Mouse (Mus musculus) erythroblast, adult 5-6 weeks (primary cell): ENCODE data around the gene Gsk3a. TPM values are rescaled to one million over a fixed set of nuclear protein-coding genes. Genes with fewer than 3 reads are reported as not detected.

Experiments used
- ATAC-seq: replicated peaks from 2 replicates; pipeline ENCODE4 v1.8.0; 2016; ENCODE audit warnings: moderate number of reproducible peaks, mild to moderate bottlenecking, moderate TSS enrichment, inconsistent platforms; ENCODE audit not compliant: poor library complexity, low FRiP score, severe bottlenecking
- total RNA-seq, 2 experiments: library from RNA; stranded (forward) in 1 of 2; stranded (reverse) in 1 of 2; fragments of 150-400 nt in 1 of 2; fragments of 200-764, 138-1000 nt in 1 of 2; gene quantifications; 2 replicates each; pipeline versions ENCODE4 v1.2.3 to v1.2.4; 2015 to 2017; ENCODE audit warnings: low replicate concordance in 2 of 2

The Gsk3a gene
- total RNA-seq, 2 experiments from 2014 or later, result 24.2 to 35.2 TPM

DNA sequence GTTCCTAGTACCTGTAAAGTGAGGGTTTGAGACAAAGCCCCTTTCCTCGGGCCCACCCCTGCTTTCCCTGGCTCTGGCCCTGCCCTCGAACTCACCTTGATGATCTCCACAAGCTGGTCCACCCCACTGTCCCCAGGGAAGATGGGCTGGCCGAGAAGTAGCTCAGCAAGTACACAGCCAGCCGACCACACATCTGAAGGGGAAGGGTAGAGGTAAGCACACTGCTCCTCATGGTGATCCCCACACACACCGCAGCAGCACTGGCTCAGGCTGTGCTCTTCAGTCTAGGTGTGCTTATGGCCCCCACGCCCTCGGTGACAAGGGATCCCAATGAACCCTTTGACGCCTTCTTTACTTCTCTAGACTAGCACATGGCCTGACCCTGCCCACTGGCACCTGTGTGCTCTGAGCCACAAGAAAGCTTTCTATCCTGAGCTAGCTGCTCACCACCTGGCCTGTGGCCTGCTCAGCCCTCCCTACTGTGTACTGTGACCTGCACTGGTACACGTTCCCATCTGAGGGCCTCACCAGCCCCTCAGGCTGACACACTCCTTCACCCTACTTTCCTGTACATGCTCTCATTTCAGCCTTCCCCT, 6.9 kb downstream of the Gsk3a start:
- ATAC-seq, result no peak

DNA sequence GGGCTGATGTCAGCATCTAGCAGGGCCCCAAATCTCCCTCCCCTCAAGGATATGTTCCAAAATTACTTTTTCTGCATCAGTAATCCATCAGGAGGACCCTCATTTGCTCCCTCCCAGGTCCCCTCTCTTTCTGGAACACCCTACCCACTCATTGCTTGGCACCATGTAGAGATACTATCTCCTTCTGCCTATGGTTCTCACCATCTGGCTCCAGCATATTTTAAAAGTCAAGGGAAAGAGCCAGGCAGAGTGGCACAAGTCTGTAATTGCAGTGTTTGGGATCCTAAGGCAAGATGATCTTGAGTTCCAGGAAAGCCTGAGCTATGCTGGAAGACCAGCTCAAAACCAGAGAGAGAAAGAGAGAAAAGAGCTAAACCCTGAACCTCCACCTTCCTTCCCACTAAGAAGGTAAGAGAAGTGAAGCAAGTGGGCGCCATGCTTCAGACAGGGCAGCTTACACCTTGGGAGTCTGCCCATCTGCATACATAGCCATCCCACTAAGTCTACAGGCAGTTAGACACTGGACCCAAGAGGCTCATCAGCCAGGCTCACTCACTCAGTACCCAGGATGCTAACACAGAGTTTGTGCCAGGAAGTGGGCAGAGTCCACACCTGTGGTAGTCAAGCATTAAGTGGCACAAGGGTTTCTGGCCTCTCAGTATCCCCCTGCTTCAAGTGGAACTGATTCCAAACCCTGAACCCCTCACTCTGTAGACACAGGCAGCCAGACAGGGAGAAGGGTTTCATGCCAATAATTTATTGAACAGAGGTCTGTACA, 9.9 kb downstream of the Gsk3a start:
- ATAC-seq, result no peak

DNA sequence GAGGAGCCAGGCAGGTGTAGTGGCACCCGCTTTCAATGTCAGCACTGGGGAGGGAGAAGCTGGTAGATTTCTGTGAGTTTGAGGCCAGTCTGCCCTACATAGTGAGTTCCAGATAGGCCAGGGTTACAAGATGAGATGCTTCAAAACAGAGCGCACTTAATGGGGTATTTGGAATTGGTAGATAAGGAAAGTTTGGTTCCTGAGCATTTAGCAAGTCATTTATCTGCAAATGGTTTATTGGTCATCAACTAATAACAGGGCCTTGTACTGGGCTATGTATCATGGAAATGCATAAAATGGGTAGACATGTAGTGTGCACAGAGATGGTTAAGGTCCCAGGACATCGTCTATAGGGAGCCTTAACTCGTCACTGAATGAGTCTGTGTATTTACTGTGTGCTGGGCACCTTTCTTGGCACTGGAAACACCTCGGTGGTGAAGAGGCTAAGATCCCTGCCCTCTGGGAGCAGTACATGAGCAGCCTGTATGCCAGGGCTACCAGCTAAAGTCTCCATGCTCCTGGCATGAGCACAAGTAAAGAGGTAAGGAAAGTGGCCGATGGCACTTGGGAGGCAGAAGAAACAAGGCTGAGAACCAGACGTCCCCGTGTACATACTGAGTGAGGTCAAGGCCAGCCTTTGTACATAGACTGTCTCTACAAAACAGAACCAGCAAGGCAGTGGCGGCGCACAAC, 15.2 kb downstream of the Gsk3a start:
- ATAC-seq, result 0 out of 2 replicates have a peak, but pooled peaks have one; percentile 3

DNA sequence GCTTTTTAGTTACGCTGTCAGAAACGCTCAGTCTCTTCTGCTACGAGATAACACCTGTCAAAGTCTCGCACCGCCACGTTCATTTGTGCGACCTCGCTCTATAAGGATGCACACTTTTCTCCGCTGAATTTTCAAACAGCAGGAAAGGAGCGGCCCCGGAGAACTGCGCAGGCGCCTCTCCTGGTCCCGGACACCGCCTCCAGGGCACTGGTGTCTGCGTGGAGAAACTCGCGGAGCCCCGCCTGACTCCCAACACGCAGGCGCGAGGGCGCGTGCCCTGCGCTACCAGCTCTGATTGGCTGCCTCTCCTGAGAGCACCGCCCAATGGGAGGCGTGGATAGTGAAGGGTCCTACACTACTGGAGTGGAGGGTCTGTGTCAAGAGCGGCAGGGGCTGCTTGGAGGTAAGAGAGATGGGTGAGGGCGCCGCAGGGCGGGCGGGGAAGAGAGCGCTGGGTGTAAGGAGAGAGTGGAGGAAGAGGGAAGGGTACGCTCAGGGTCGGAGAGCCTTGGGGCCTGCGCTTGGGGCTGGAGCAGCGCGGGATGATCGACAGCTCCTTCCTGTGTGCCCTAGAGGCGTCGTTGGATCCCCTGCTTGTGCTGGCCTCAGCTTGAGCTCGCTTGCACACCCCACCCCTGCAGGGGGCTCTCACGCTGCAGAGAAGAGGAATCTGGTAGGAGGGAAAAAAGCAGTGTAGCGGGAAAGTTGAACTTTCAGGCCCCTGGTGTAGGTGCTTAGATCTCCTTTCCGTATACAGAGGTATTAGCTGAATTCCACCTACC, 16.4 kb downstream of the Gsk3a start, which contains the start of gene Zfp526:
TSS of gene Zfp526 (plus strand) at position 324 of the 782 bp plus-strand sequence.
- peak; percentile 72 for ATAC-seq

DNA sequence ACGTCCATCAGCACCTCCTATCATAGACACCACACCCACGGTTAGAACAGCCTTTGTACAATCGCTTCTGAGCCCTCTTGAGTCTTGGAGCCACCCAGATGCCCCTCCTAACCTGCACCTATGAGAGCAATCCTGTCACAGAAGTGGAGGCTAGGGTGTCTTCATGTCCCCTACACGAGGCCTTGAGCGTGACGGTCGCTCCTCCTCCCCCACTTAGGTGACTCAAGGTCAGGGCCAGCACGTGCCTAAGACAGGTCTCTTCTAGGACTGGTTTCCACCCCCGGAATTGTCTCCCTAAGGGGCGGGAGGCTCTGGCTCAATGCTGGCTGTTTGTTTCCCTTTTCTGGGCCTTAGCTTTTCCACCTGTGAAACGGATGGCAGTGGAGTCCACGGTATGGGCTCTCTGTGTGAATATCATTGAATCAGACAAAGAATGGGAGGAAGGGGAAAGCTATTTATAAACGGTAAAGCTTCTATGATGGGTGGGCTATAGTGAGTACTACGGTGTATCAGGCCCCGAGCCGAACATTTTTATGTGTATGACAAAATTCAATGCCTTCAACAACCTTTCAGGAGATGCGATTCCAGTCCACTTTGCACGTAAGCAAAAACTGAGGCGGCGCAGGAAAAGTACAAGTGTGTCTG, 17.1 kb downstream of the Gsk3a start, which contains the start of gene Dedd2:
TSS of gene Dedd2 (minus strand) at position 159 of the 645 bp plus-strand sequence.
- peak; percentile 4 for ATAC-seq

DNA sequence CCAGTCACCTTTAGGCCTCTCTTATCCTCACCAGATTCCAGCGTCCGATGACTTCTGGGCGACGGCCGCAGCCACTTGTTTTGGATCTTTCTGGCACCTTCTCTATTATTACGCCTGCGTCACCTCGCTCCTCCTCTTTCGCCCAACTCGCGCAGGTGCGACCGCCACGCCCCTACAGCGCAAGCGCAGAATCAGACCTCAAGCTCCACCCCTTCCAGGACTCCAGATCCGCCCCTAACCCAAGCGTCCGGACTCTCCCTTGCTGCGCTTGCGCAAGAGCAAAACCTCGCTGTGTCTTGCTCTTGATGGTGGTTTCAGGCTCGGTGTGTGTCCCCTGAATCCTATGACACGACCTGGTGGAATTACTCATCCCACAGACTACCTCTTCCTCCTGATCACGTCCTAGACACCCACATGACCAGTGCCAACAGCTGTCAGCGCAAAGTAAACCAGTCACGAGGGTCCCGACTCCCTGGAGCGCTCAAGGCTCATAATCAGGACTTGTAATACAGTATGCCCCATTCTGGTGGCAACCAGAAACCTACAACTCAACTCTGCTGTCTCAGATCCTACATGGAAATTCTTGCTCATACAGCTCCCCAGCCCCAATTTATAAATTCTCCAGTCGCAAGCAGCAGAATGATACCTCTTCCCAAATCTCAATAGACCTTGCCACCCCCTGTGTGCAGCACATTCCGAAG, 17.7 kb downstream of the Gsk3a start:
- ATAC-seq, result peak; percentile 67

DNA sequence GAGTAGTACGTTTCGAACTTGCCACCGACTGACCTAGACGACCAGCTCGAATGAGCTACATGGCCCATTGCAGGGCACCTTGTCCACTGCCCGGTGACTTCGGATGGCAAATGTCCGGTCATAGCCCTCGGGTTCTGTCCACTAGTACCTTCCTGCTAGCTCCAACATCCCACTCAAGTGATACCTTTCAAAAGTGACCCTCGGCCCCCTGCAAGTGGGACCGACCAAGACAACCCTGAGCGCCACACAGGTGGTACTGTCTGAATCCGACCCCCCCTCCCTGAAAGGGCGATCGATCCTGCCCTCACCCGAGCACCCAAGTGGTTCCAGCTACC, 18.3 kb downstream of the Gsk3a start:
- ATAC-seq, result no peak; the same call in 1 of the 2 replicates

DNA sequence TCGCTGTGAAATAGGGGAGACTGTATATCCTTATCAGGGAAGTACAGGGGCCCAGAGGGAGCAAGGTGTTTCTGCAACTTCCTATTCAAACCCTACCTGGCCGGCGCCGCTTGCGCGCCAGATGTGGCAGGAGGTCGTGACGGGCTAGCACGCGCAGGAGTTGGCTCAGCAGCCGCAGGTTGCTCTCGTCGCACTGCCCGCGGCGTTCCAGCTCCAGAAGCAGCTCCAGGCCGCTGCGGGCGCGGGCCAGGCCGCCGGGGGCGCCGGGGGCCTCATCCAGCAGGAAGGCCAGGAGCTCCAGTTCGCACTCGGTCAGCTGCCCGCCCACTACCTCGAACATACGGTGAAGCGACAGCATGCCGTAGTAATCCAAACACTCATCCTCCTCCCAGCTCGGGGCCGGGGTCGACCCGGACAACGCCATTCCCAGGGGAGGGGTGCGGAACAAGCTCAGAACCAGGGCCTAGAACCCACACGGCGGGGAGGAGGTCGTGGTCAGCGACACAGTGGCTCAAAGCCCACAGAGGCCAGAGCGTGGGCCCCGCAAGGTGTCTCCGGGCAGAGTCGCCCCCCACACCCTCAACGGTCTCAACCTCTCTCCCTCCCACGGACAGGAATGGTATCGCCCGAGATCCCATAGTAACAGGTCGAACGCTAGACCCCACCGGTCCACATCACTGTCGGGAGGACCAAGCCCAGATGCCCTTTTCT, 18.8 kb downstream of the Gsk3a start:
- ATAC-seq, result peak; percentile 38

DNA sequence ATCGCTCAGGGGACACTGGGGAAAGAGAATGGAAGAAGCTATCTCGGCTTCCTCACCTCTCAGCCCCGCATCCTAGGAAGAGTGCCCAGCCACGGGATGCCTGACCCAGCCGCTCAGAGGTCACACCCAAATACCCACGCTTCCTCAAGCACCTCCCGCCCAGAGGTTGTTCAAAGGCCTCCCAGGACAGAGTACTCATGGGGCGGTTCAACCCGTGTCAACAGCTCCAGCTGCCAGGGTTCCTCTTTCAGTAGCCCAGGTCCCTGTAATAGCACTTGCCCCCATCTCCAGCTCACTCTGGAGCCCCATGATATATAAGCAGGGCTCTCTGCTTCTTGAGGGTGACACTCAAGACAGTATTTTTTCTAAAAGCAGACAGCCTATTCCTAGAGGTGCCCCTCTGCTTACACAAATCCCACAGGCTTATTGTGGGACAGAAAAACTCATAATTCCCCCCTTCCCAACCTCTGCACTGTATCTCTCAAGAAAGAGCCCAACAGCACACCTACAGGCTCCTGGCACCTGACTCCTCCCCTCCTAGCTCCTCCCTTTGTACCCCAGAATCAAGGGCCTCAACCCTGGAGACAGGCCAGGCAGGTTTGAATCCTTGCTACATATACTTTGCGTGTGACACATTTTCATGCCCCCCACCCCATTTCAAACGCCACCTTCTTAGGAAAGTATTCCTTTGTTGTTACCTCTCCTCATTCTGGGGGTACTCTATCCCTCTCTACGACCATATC, 19.8 kb downstream of the Gsk3a start:
- ATAC-seq, result peak; percentile 36

DNA sequence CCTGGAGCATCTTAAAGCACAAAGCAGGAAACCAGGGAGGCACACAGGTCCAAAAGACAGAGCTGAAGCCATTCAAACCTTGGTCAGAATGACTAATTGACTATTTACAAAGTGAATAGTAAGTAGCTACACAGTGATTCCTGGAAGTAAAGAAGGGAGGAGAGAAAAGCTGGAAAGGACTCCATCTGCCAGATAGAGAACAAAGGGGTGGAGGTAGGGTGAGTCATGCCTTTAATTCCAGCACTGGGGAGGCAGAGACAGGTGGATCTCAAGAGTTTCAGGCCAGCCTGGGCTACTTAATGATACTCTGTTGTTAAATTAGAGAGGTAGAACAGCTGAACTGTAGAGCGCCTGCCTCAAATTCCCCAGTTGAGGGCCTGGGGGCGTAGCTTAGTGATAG, 23.5 kb downstream of the Gsk3a start:
- ATAC-seq, result no peak

DNA sequence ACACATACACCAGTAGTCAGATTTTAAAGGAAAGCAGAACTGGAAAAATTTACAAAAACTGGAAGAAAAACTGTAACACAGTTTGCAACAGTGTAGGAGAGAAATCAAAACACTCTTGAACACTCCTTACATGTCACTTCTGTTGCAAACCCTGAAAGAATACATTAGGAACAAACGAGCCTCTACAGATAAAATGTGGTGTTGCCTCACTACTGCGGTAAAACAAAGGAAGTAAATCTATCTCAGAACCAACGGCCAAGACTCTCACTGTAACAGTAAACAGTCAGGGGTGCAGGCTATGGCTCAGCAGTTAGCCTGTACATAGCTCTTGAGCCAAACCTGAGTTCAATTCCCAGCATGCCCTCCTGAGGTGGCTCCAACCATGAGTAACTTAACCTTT, 24.6 kb downstream of the Gsk3a start:
- no peak for ATAC-seq

DNA sequence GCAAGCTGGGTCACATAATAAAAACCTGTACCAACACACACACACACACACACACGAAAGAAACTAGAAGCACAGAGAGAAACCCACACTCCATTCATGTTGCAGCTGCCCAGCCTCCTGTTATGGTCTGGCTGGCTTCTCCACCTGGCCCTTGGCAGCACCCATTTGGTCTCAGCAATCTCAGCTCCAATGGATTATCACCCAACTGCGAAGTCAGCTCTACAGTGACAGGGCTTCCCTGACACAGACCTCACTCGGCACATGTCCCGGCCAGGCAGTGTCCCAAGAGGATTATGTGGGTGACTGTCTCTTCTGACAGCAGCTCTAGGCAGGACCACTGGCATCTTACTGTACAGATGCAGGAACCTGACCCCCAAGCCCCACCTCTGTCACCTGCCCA, 27.2 kb downstream of the Gsk3a start:
- ATAC-seq, result no peak

DNA sequence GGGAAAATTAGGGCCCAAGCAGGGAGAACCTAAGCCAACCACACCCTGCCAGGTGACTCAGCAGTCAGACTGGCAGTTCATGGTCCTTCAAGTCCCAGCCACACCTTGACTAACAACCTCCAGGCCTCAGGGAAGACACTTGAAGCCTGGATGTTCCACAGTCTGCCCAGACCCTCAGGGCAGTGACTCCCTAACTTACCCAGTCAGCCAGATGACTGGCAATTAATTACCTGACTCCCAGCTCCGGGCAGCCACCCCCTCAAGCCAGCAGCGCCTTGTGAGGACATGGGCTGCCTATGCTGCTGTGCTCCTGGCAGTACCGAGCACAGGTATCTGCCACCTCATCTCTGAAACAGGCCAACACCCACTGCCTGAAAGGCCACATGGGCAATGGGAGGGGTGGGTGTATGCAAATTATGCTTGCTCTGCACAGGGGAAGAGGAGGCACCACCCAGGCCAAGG, 28.5 kb downstream of the Gsk3a start:
- peak; percentile 84 for ATAC-seq

DNA sequence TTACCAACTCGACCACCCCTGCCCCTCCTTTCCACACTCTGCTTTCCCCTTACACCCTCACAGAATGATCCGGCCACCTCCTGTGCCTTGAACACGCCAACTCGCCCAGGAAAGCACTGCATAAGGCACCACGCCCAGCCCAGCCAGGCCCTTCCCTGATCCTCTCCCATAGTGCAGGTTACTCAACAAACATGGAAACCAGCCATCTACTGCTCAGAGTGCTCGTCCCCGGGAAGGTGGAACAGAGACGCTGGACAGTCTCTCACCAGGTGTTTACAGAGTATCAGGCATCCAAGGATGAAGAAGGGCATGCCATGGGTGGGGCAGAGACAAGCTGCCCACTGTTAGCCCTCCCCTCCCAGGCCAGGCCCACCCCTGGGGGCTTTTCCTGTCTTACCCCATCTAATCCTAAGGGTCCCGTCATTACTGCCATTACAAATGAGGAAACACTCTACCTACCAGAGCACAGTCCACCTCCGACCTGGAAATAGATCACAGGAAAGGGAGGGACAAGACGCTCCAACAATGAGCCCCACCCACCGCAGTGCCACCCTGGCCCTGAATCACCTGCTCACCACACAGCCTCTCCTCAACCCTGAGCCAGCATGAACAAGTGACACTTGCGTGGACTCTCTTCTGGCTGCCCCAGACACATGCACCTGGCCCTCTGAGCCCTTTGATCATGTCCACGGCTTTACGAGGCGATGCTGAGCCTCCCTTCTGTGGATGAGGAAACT, 31.4 kb downstream of the Gsk3a start:
- ATAC-seq, result no peak

DNA sequence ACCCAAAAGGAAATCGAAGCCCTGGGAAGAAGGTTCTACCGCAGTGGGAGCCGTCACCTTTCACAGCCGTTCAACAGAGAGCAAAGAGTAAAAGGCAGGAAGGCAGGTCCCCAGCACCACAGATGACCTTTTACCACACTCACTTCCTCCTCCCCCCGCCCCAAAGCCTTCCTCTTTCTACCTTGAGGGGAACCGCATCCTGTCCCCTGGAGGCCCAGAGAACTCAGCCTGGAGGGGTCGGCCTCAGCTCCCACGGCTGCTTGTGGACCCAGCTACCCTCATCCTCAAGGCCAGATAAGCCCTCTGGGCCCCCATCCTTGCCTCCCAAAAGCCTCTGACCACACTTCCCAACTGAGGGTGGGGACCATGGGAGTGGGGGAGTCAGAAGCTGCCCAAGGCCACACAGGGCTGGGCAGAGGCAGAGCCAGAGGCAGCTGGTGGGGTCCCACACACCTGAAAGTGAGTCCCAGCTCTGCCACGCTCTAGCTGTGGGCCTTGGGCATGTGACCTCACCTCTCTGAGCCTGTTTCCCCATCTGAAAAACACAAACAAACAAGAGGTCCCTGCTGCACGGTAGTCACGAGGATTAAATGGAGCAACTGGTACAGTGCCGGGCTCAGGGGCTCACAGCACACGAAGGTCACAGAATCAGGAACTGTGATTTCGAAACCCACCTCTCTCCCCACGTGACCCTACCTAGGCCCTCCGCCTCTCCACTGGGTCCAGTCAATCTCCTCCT, 32.1 kb downstream of the Gsk3a start:
- no peak for ATAC-seq

DNA sequence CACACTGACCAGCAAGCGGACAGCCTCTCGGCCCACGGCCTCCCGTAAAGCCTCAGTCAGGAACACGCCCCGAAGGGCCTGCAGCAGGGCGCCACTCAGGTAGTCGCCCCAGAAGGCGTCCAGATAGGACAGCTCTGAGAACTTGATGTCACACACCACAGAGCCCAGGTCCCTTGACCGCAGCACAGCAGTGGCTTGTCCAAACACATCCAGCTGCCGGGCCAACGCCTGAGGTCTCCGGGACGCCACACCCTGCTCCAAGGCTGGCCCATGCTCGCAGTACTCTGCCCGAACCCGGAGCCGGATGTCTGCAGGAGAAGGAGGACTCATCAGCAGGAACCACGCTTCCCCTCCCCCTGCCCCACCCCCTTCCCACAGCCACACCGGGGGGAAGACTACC, 34.0 kb downstream of the Gsk3a start:
- no peak for ATAC-seq
